Mouse (Mus musculus) left cerebral cortex, adult 2 months (tissue): ENCODE results near the gene Prickle1. TPM values are rescaled to one million over a fixed set of nuclear protein-coding genes. Genes with fewer than 3 reads are reported as not detected.

Source experiments
- DNase-seq, 2 experiments: peaks; one replicate each; pipeline ENCODE4 v3.0.0; 2021 to 2022; ENCODE audit warnings: low spot score in 2 of 2, mixed read lengths in 1 of 2; ENCODE audit errors: extremely low spot score in 1 of 2
- H3K27ac ChIP-seq: fragments of 200-600 bp; 2 replicates; pipeline ENCODE4 v1.8.1; 2022
- H3K4me3 ChIP-seq: fragments of 200-600 bp; 2 replicates; pipeline ENCODE4 v1.8.1; 2022
- CTCF ChIP-seq: fragments of 200-600 bp; IDR thresholded peaks from 2 replicates; pipeline ENCODE4 v1.8.1; 2022; ENCODE audit warnings: antibody characterized with exemption, mild to moderate bottlenecking, moderate library complexity
- intact Hi-C: fragments of 180-260 bp; cut with DNase I; formaldehyde crosslinking; loops from one replicate; pipeline ENCODE4 v1.15.1; 2025
- long read RNA-seq, 2 experiments: library from polyadenylated mRNA; stranded (forward); transcript quantifications; one replicate each; pipeline ENCODE4 v2.0.0; 2021; ENCODE audit warnings: borderline mapping rate in 2 of 2
- total RNA-seq, 2 experiments: library from RNA; stranded (reverse); gene quantifications; 2 replicates each; pipeline ENCODE4 v1.2.3; 2021

Prickle1 gene
- 10 to 100 TPM; 92.4 to 93.4 TPM for total RNA-seq
- long read RNA-seq, experiment 1, full-length matches to known transcripts: 44 of 92 reads
- long read RNA-seq, experiment 1, partial matches to known transcripts: 6 of 92 reads
- long read RNA-seq, experiment 1, other reads (novel, unspliced or antisense): 42 of 92 reads
- long read RNA-seq, experiment 2, full-length matches to known transcripts: 23 of 68 reads
- long read RNA-seq, experiment 2, partial matches to known transcripts: 4 of 68 reads
- long read RNA-seq, experiment 2, other reads (novel, unspliced or antisense): 41 of 68 reads

DNA sequence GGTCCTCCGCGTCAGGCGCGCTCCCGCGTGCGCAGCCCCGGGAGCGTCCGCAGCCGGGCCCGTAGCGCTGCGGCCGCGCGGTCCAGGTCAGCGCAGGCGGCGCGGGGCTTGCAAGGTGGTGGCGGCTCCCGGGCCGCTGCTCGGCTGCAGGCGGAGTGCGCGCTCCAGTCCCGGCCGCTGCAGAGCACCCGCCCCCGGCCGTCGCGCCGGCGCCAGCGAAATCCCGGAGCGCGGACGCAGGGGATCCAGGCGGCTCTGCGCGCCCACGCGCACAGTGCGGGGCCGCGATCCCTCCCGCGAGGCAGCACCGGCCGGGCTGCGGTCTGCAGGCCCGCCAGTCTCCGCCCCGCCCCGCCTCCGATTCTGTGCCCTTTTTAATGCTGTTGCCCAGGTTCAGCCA is at the start of gene Prickle1:
Gene Prickle1, minus strand, starts transcription at position 146 of the 400 bp plus-strand sequence.
- DNase-seq: peak; percentile 90 to 92
- no peak for TF ChIP-seq CTCF
- Histone ChIP-seq H3K27ac (peak within 1 kb of the TSS; percentile 96), H3K4me3 (peak within 1 kb of the TSS; percentile 99)
- intact Hi-C loops: loop anchor here (2.0 to 5.0 kb wide), 6 partner anchors 95 to 657 kb away; no protein-coding TSS in a partner anchor

DNA sequence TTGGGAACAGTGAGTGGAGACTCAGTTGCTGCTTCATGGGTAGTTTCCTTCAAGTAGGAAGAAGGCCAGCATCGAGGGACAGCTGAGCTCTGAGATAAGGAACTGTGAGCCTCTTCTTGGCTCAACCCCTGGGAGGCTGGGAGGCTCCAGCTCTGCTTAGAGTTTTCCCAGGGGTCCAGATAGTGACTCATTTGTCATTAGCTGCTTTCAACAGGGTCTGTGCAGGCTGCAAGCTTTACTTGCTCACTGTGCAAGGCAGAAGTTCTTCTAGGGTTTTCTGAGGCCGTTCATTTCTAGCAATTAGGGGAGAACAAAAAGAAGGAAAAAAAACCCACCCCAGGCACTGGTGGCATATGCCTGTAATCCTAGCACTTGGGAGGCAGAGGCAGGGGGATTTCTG is 44.5 kb upstream of the Prickle1 start:
- TF ChIP-seq CTCF: no peak
- Histone ChIP-seq H3K27ac (no peak overlapping the region), H3K4me3 (no peak overlapping the region)
- DNase-seq: no peak
- intact Hi-C loops: no loop called here

DNA sequence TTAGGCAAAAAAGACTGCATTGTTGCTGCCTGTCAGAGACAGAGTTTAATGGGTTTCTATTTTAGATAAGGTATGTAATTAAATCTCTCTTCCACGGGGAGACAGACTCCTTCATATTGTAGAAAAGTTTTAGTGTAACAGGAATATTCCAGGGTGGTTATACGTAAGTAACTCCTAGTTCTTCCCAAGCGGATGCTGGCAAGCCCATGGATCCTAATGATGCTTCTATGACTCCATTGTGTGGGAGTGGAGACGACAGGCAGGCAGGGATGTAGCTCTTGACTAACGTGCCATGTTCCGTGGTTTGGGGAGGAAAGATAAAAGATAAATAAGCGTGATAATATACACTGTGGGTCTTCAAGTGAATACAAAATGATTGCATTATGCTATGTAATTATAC is 41.3 kb upstream of the Prickle1 start:
- Histone ChIP-seq H3K27ac (no peak overlapping the region), H3K4me3 (no peak overlapping the region)
- intact Hi-C loops: no loop called here
- DNase-seq: no peak
- no peak for TF ChIP-seq CTCF

DNA sequence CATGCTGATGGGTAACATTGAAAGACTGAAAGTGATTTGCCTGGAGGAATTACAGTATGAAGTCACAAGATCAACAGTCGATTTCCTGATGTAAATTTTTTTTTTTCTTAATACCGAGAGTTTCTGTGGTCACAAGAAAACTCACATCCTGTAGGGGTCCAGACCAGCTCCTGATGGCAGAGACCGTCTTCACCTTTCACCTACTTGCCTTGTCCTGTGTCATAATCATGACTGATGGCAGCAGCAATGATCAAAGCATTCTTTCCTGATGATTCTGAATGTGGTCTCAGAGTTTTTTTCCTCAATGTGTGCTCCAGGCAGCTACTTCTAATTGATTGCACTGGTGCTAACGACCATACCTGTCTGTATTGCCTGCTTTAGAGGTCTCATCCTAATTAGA is 39.9 kb upstream of the Prickle1 start:
- H3K27ac ChIP-seq: no peak overlapping the region
- H3K4me3 ChIP-seq: no peak overlapping the region
- no peak for TF ChIP-seq CTCF
- no peak for DNase-seq
- intact Hi-C loops: no loop called here

DNA sequence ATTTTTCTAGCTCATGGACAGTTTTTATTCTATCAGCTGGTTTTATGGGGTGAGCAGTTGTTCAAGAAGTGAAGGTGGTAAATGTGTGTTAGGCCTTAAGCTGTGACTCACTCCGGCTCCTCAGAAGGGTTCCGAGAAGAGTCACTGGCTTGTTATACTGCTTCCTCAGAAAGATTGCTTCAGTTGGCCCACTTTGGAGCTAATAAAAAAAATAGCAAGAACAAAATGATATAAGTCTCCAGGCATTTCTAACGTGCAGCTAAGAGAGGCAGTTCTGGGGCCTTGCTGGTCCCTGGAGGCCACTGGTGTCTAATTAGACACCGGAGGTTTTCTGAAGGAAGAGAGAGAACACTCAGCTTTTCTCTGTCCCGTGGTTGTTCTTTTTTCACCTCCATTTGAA is 38.8 kb upstream of the Prickle1 start:
- no peak overlapping the region for H3K4me3 ChIP-seq
- no peak for TF ChIP-seq CTCF
- no peak for DNase-seq
- H3K27ac ChIP-seq: no peak overlapping the region
- intact Hi-C loops: no loop called here

DNA sequence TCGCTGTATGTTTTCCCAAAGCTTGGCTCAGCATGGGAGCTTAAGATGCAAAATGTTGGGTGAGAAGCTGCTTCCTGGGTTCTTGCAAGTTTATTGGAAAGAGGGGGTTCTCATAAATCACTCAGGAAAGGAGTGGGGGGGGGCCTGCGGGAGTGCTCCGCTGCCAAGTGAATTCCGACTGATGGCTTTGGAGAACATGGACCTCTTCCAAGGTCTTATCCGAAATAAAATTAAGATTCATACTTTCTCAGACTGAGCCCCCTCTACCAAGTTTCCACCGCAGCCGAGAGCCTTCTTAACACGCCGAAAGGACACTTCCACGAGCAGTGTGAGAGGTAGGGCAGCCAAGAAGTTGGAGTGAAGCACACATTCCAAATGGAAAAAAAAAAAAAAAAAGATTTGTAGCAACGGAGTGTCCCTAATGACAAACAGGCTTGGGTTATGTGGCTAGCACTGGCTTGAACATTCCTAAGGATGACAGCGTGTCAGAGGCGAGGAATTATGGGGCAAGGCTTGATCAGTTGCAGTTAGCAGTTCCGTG is 34.4 kb upstream of the Prickle1 start:
- no peak for TF ChIP-seq CTCF
- DNase-seq: no peak
- no peak overlapping the region for H3K27ac ChIP-seq
- no peak overlapping the region for H3K4me3 ChIP-seq
- intact Hi-C loops: no loop called here

DNA sequence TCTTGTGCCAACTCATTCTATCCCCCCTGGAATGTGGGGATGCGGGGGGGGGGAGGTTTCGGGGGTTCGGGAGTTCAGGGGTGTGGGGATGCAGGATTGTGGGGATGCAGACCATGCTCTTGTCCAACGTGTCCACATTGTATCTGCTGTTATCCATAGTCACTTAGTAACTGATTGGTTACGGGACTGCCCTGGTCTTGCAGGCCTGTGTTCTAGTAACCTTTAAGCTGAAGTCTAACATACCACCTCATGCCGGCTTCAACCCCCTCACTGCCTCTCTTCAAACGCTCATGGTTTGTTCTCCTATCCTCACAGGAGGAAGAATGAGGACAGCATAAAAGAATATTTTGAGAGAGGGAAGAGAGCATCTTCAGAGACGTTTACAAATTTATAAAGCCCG is 33.5 kb upstream of the Prickle1 start:
- no peak for TF ChIP-seq CTCF
- H3K4me3 ChIP-seq: no peak overlapping the region
- intact Hi-C loops: no loop called here
- DNase-seq: no peak
- no peak overlapping the region for H3K27ac ChIP-seq

DNA sequence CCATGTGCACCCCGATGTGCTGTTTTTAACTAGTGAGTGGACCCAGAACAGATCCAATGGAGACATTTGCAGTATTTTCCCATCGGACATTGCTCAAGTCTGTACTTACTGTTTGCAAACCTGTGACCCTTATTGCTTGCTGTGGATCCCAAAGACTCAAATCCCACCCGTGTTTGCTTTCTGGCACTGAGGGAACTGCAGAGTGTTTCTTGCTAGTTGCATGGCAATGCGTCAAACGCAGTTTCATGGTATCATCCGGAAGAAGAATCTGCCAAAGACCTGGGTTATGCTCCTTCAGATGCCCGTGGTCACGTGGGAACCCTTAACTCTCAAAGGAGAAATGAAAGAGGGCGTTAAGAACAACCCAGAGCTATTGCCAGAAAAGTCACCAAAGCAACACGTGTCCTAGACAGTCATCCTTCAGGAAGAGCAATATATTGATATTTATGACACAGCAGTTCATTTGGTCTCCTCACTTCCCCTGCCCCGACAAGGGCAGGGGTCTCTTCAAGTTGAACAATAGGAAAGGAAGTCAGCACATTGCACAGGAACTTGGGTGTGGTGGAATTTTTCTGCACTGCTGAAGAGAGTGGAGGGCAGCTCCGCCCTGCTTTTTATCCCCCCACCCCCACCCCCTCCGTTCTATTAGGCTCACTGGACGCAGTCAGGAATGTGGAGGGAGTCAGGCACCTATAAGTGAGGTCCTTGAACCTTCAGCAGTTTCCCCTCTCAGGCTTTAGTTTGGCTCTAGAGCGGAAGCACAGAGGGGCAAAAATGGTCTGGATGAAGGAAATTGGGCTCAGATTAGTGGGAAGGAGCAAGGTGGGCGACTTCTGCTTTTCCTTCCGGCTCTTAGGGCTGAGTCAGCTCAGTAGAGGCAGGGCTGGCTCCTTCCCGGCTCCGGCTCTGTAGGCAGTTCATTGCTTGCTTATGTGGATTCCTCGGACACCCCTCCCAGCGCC is 32.4 kb upstream of the Prickle1 start:
- intact Hi-C loops: no loop called here
- Histone ChIP-seq H3K4me3 (no peak overlapping the region), H3K27ac (no peak overlapping the region)
- DNase-seq: no peak
- no peak for TF ChIP-seq CTCF

DNA sequence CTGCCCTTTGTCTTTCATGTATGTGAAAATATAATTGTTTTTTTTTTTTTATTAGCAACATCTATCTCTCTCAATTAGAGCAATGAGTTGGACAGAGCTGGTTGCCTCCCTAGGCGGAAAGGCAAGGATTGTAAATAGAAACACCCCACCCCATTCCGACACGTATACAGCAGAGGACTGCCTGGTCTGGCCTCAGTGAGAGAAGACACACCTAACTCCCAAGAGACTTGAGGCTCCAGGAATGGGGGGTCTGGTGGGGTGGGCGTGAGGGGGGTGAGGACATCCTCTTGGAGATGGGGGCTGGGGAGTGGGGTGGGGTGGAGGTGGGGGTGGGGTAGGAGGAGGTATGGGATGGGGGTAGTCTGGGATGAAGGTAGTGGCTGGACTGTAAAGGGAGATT is 23.9 kb upstream of the Prickle1 start:
- H3K4me3 ChIP-seq: no peak overlapping the region
- no peak overlapping the region for H3K27ac ChIP-seq
- intact Hi-C loops: no loop called here
- no peak for TF ChIP-seq CTCF
- no peak for DNase-seq

DNA sequence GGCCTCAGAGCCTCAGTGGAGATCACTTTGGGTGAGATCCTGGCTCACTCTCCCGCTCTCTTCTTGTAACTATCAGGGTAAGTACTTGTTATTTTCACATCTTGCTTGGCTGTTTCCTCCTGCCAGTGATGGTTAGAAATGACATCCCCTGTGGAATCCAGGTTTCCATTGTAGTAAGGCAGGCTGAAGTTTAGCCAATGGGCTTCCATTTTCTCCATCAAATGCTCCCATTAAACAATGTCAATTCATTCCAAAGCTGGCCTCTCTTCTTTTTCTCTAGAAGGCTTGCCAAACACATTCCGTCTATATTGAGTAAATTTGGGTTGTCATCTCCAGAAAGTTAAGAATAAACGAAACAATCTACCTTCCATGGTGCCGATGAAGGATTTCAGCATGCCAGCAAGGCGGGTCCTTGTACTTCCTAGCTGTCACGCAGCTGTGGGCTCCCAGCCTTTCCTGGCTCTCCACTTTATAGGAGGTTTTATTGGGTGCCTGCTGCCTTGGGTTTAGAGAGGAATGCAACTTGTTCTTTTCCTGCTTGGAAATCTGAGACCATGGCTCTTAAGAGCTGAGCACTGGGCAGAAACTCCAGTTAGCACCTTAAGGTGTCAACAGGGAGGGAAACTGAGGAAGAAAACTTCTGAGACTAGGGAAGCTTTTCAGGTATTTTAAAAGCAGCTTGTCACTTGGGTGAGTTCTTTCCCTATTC is 22.9 kb upstream of the Prickle1 start:
- H3K27ac ChIP-seq: no peak overlapping the region
- intact Hi-C loops: no loop called here
- no peak for DNase-seq
- H3K4me3 ChIP-seq: no peak overlapping the region
- TF ChIP-seq CTCF: no peak

DNA sequence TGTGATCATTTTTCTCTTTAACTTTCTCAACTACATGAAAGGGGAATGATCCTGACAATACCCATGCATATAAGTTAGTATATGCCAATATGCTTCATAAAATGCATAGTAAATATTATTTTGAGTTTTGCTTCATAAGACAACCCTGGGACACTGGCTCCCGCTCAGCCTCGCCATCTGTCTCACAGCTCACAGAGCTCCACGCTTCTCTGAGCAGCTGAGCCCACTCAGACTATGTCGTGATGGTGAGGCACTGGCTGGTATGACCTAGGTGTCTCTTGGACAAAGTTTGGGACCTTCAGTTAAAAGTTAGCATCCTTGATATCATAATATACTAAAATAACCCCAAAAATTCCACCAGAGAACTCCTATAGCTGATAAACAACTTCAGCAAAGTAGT is 20.6 kb upstream of the Prickle1 start:
- no peak for TF ChIP-seq CTCF
- intact Hi-C loops: no loop called here
- no peak overlapping the region for H3K27ac ChIP-seq
- DNase-seq: no peak
- H3K4me3 ChIP-seq: no peak overlapping the region

DNA sequence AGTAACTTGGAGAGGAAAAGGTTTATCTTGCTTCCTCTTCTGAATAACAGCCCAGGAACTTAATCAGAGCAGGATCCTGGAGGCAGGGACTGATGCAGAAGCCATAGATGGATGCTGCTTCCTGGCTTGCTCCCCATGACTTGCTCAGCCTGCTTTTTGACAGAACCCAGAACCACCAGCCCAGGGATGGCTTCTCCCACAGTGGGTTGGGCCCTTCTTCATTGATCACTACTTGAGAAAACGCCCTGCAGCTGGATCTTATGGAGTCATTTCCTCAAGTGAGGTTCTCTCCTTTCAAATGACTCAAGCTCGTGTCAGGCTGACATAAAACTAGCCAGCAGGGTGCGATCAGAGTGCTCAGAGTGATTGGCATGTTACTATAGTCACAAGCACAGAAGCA is 19.3 kb upstream of the Prickle1 start:
- Histone ChIP-seq H3K4me3 (no peak overlapping the region), H3K27ac (no peak overlapping the region)
- TF ChIP-seq CTCF: no peak
- DNase-seq: no peak
- intact Hi-C loops: no loop called here
